Mouse (Mus musculus) heart, adult 2 months (tissue): ENCODE results near the gene Asb8.

Experiments used
- CTCF ChIP-seq: fragments of 200-600 bp; IDR thresholded peaks from 2 replicates; pipeline ENCODE4 v1.8.1; 2022; ENCODE audit warnings: antibody characterized with exemption, mild to moderate bottlenecking, moderate library complexity
- EP300 ChIP-seq: fragments of 200-500 bp; IDR thresholded peaks from 2 replicates; pipeline ENCODE4 v1.6.1; 2011; ENCODE audit warnings: low read depth, low read length, control low read depth; ENCODE audit not compliant: insufficient read depth

- TF ChIP-seq CTCF, result no peak
- TF ChIP-seq EP300, result no peak
These were observed 70.5 kb downstream of the Asb8 start for GRCm38 (mm10) chr15:98094905-98095304.
